Mouse (Mus musculus) bone marrow macrophage, adult 2 months (primary cell): ENCODE results near the gene Setd2. TPM values are rescaled to one million over a fixed set of nuclear protein-coding genes. Genes with fewer than 3 reads are reported as not detected.

Source experiments
- H3K27ac ChIP-seq: 2 replicates; pipeline ENCODE4 v1.5.1; 2012; ENCODE audit warnings: low read depth, low read length; ENCODE audit not compliant: insufficient read depth
- H3K4me1 ChIP-seq: 2 replicates; pipeline ENCODE4 v1.6.1; 2012; ENCODE audit warnings: low read length; ENCODE audit not compliant: control insufficient read depth, insufficient read depth
- H3K4me3 ChIP-seq: 2 replicates; pipeline ENCODE4 v1.5.1; 2012; ENCODE audit warnings: mild to moderate bottlenecking, low read length, moderate library complexity; ENCODE audit not compliant: insufficient read depth
- CTCF ChIP-seq: IDR thresholded peaks from 2 replicates; pipeline ENCODE4 v1.5.1; 2012; ENCODE audit warnings: low read depth, mild to moderate bottlenecking, low read length, moderate library complexity
- POLR2A ChIP-seq: IDR thresholded peaks from 2 replicates; pipeline ENCODE4 v1.6.1; 2012; ENCODE audit warnings: mild to moderate bottlenecking, low read depth, low read length, borderline replicate concordance
- polyA plus RNA-seq: library from polyadenylated mRNA; stranded (reverse); fragments of >200 nt; gene quantifications from 2 replicates; pipeline ENCODE4 v1.2.4, GENCODE M21; 2012; ENCODE audit not compliant: missing spikeins, insufficient read depth, insufficient read length

The Setd2 gene
- polyA plus RNA-seq, result 63.3 and 71.5 TPM in 2 replicates

DNA sequence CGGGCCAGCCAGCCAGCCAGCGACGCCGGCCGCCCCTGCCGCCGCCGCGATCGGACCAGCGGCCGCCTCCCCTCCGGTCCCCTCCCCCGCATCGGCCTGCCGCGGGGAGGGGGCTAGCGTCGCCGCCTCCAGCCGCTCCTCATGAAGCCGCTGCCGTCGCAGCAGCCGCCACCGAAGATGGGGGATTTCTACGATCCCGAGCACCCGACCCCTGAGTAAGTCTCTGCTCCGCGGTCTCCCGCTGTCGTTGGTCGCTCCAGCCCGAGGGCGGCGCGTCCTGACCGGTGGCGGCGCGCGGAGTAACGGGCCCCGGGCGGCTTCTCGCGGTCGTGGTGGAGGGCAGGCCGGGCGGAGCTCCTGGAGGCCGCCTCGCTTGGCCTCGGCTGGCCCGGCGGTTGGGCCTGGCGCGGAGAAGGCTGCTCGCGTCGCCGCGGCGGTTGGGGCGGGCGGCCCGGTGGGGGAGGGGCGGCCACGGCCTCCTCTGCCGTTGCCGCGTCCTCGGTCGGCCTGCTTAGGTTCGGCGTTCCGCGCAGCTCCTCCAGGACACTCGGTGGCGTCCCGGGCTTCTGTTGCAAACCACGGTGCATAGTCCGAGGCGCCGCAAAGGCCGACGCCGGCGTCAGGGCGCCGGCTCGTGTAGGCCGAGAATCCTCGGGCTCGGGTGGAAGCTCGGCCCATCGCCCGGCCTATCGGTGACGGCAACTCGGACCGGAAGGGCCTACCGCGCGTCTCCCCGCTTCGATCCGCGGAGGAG, at the start of gene Setd2:
Setd2 (plus strand) TSS at position 60 of the 754 bp plus-strand sequence.
- Histone ChIP-seq H3K27ac (peak within 1 kb of the TSS; percentile 95), H3K4me3 (peak within 1 kb of the TSS; percentile 97), H3K4me1 (peaks cover 37% of the 10 kb centered on the region)
- TF ChIP-seq POLR2A (no peak), CTCF (no peak)

DNA sequence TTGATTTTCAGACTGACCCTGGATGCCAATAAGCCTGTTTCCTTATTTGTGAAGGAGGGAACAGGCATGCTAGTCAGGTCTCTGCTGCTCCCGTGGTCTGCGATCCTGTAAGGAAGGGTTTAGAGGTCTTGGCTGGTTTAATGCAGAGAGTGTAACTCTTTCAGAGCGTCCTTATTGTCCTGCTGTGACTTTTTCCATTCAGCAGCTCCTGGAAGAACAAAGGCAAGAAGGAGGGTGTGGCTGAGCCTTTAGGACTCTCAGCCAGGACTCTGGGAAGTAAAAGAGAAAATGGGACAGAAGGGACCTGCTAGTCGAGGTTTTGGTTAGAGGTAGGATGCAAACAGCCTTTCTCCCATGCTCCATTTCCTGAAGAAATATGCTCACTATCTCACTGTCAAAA, 43.6 kb upstream of the Setd2 start:
- TF ChIP-seq POLR2A (no peak), CTCF (no peak)
- H3K4me3 ChIP-seq, result no peak overlapping the region
- H3K27ac ChIP-seq, result no peak overlapping the region
- H3K4me1 ChIP-seq, result no peaks in the 10 kb centered on the region

DNA sequence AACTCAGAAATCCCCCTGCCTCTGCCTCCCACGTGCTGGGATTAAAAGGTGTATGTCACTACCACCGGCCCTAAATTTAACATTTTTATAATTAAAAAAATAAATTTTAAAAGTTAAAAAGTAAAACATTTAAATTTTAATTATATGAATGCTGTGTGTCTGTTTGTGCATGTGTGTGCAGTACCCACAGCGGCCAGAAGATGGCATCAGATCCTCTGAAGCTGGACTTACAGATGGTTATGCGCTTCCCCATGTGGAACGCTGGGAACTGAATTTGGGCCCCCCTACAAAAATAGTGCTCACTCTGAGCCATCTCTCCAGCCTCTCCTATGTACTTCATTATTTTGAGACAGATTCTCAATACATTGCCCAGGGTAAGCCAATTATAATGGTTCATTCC, 41.5 kb upstream of the Setd2 start:
- TF ChIP-seq POLR2A (no peak), CTCF (peak; percentile 30; the same call in 1 of the 2 replicates)
- no peak overlapping the region for H3K4me3 ChIP-seq
- H3K4me1 ChIP-seq, result no peaks in the 10 kb centered on the region
- H3K27ac ChIP-seq, result no peak overlapping the region

DNA sequence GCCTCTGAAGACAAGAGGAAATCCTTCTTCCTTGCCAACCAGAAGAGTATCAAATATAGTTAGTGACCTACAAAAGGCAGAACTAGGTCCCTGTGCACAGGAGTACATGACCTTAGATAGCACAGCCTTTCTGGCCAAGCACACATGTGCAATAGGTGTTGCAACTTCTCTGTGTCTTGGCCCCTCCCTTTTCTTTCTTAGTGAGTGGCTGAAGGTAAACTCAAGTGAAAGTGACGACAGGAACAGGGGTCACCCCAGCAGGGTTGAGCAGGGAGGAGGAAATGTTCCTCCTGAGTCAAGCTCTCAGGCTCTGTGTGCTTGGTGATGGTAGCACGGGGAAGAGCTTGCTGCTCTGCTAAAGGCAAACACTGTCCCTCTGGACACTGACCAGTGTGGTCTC, 6.7 kb upstream of the Setd2 start:
- H3K27ac ChIP-seq, result no peak overlapping the region
- TF ChIP-seq POLR2A (no peak), CTCF (no peak)

DNA sequence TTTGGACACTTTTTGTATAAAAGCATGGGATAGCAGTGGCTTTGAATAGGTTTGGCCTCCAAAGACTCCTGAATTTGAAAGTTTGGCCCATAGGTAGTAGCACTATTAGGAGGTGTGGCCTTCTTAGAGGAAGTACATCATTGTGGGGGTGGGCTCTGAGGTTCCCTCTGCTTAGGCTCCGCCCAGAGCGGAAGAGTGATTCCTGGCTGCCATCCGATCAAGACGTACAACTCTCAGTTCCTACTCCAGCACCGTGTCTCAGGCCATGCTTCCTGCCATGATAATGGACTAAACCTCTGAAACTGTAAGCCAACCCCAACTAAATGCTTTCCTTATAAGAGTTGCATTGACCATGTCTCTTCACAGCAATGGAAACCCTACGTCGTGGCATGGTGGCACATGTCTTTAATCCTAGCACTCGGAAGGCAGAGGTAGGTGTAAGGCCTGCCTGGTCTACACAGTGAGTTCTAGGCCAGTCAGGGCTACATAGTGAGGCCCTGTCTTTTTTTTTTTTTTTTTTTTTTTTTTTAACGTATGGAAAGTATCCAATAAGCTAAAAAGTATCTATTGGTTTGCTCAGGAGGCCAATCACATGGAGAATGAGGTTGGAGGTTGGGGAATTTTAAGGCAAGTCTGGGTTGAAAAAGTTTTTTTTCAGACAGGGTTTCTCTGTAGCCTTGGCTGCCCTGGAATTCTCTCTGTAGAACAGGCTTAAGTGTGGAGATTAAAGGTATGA, 3.2 kb upstream of the Setd2 start:
- TF ChIP-seq POLR2A, result no peak
- TF ChIP-seq CTCF, result no peak
- 0 out of 2 replicates have a peak overlapping the region, but pooled peaks have one; percentile 32 for H3K4me3 ChIP-seq

More for the DNA sequence above, 6.7 kb upstream of the Setd2 start:
- Histone ChIP-seq H3K4me1 (peaks cover 9% of the 10 kb centered on the region), H3K4me3 (no peak overlapping the region)

DNA sequence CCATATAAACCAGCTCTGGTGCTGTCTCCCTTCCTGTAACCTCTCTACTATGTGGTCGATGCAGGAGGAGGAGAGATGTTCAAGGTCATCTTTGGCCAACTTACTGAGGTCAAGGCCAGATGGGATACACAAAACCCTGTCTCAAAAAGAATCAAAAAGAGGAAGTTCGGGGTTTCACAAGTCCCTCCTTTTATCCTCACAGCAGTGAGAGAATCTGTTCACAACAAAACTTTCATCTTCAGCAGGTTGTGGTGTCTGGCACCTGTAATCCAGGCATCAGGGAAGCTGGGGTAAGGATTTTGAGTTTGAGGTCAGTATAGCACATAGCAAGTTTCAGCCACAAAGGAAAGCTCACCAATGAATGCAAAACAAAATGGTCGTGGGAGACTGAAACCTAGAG, 1.7 kb upstream of the Setd2 start:
- no peak overlapping the region for H3K4me3 ChIP-seq
- no peak overlapping the region for H3K27ac ChIP-seq
- TF ChIP-seq POLR2A (no peak), CTCF (no peak)
- peaks cover 29% of the 10 kb centered on the region for H3K4me1 ChIP-seq

More for the DNA sequence above, 3.2 kb upstream of the Setd2 start:
- Histone ChIP-seq H3K4me1 (peaks cover 17% of the 10 kb centered on the region), H3K27ac (no peak overlapping the region)

DNA sequence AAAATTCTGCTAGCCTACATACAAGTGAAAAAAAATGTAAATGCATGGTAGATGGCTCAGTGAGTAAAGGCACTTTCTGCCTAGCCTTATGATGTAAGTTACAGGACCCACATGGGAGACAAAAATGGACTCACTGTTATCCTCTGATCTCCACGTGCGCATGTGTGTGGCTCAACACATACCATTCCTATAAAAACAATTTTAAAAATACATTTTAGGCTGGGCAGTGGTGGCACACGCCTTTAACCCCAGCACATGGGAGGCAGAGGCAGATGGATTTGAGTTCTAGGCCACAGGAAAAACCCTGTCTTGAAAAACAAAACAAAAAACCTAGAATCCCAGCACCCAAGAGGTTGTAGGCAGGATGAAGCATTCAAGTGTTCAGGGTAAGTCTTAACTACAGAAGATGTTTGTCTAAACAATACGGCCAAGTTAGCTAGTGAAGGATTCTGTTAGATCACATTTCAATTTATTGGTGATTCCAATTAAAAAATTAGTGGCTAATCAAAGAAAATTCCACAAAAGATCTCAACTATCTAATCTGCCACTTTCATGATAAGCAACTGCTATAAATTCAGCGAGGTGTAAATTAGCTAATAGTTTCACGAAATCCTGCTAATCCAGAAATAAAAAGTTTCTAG, 1.1 kb upstream of the Setd2 start:
- peak overlapping the region; percentile 70; the same call in 1 of the 2 replicates for H3K4me3 ChIP-seq
- peak overlapping the region; percentile 79 for H3K27ac ChIP-seq
- H3K4me1 ChIP-seq, result peaks cover 35% of the 10 kb centered on the region
- no peak for TF ChIP-seq POLR2A
- TF ChIP-seq CTCF, result no peak

DNA sequence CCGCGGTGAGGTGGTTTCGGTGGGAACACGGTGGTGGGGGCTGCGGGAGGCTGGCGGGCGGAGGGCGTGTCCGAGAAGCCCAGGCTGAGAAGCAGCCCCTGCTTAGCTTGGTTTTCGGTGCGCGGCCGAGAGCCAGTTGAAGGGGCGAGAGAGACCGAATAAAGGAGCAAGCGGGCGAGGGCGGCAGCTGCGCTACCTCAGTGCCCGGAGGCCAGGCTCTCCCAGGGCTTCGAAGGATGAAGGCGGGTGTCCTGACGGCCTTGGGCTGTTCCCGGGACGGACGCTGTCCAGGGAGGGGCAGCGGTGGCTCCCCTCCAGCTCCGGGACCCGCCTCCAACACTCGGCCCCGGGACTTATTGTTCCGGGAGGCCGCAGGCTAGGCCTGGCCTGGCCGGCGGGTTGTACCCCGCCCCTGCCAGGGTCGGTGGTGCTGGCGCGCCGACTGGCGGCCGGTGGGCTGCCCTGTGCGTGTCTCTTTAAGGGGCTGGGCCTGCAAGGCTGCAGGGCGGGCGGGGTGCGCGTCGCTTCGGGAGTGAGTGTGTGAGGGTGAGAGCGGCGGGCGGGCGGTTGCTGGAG, 395 bp upstream of the Setd2 start:
- TF ChIP-seq CTCF, result 0 out of 2 replicates have a peak, but pooled peaks have one; percentile 19
- no peak for TF ChIP-seq POLR2A
- peak overlapping the region; percentile 79 for H3K27ac ChIP-seq
- H3K4me1 ChIP-seq, result peaks cover 38% of the 10 kb centered on the region
- peak overlapping the region; percentile 70 for H3K4me3 ChIP-seq

DNA sequence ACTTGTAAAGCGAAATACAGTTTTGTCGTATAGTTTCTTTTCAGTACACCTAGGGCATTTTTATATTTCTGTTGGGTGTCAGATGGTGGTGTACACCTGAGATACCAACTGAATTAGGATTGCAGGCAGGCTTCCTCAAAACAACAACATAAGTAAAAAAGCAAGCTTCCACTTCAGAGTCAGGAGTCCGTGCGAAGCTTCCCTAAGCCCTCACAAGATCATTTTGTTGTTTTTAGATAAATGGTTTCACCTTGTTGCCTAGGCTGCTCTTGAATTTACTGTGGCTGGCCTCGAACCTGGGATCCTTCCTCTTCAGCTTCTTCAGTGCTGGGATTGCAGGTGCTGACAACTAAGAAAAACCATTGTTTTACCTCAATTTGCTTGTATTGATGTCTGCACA, 1.2 kb downstream of the Setd2 start:
- Histone ChIP-seq H3K4me1 (peaks cover 37% of the 10 kb centered on the region), H3K4me3 (peak overlapping the region; percentile 97), H3K27ac (no peak overlapping the region)
- TF ChIP-seq CTCF (no peak), POLR2A (no peak)
